Mouse (Mus musculus) liver, embryonic 14.5 days (tissue): ENCODE data around the gene Vmn1r9.

Experiments used
- CTCF ChIP-seq: IDR thresholded peaks from 2 replicates; pipeline ENCODE4 v1.5.1; 2016; ENCODE audit warnings: antibody characterized with exemption, low read depth, control low read depth
- EP300 ChIP-seq: IDR thresholded peaks from 2 replicates; pipeline ENCODE4 v1.6.1; 2016; ENCODE audit warnings: antibody characterized with exemption, low read depth

- TF ChIP-seq CTCF (peak; percentile 31; the same call in 1 of the 2 replicates), EP300 (no peak)
These were observed 2.9 kb upstream of the Vmn1r9 start for GRCm38 (mm10) chr6:57063730-57064129.
